20 mouse cellular contexts compared by ENCODE assay signal in the genomic region with DNA sequence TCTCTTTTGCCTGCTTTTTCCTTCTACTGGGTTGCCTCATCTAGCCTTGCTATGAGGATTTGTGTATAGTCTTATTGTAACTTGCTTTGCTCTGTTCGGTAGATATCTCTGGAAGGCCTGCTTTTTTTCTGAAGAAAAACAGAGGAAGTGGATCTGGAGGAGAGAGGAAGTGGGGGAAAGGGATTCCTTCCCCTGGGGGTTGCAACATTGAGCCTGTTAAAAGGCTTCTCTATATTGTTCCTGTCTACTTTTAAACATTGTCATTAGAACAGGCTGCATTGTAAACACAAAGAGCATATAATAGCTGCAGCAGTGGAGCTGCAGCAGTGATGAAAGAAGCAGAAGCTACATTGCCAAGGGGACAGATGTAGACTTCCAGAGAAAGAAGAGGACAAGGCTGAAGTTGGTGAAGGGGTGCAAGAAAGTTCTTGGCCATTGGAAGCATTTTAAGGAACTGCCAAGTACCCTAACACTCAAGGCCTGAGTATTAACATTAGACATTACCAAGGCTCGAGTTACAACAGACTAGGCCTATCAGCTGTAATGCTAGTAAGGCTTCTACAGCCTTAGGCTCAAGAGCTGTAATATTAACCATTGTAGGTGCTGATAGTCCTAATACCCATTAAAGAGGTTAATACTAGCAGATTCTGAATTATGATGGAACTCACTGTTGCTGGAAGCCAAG. TPM values are rescaled to one million over a fixed set of nuclear protein-coding genes. Genes with fewer than 3 reads are reported as not detected.
DNase-seq lines count a peak whose midpoint lies in the region; TF ChIP-seq lines count a peak whose summit lies in the region.
"Had no signal": no experiment of that assay in that cellular context is flagged by ENCODE, and none has a peak within 500 bp of the region (broad histone marks: within the 10 kb centered on the region; RNA-seq: fewer than 3 reads in every experiment).

No protein-coding gene starts in this region.

- peak overlapping the region; percentile 77 for H3K27ac ChIP-seq in bone marrow macrophage, adult 2 months (ENCODE audit: insufficient read depth, low read depth, low read length)
- peak overlapping the region; percentile 15; the same call in 1 of the 2 replicates for H3K27ac ChIP-seq in macrophage
- H3K27ac ChIP-seq: forebrain, embryonic 10.5 days; forebrain, embryonic 13.5 days; heart, embryonic 10.5 days; heart, embryonic 13.5 days; hindbrain, embryonic 14.5 days had no signal

- WGBS in macrophage (ENCODE audit: missing documents) = 37% methylated on average over 2 of the region's 2 CpGs

- H3K4me3 ChIP-seq in bone marrow macrophage, adult 2 months (ENCODE audit: insufficient read depth, low read length) = no peak overlapping the region
- no peak overlapping the region for H3K4me3 ChIP-seq in macrophage (ENCODE audit: inconsistent target)
- H3K4me3 ChIP-seq: forebrain, embryonic 10.5 days; forebrain, embryonic 13.5 days; heart, embryonic 10.5 days; heart, embryonic 13.5 days had no signal

- no peak for TF ChIP-seq CTCF in bone marrow macrophage, adult 2 months (IDR thresholded peaks at IDR 0.05; ENCODE audit: low read depth, low read length)

- H3K79me2 ChIP-seq in macrophage (ENCODE audit: inconsistent target) = no peaks in the 10 kb centered on the region

- peak; percentile 53 for DNase-seq in adipocyte (ENCODE audit: low spot score)
- DNase-seq in spleen, postnatal 14 days (ENCODE audit: low spot score in 2 of 2) = no peak
- no peak for DNase-seq in urinary bladder, postnatal 10 days (ENCODE audit: low spot score)
- DNase-seq in T-cell, adult 2 months (ENCODE audit: low spot score) = no peak
- DNase-seq: adrenal gland, postnatal 14 days; cerebellum, adult 11-12 months; cerebellum, adult 8-10 months; cerebellum, postnatal 10 days; cerebellum, postnatal 36 days; gastrocnemius, postnatal 10 days; gastrocnemius, postnatal 36 days; heart, postnatal 14 days; heart, postnatal 4 days had no signal

- no peak for TF ChIP-seq POLR2A in bone marrow macrophage, adult 2 months (IDR thresholded peaks at IDR 0.05; ENCODE audit: borderline replicate concordance, low read depth, low read length)

- H3K4me1 ChIP-seq in bone marrow macrophage, adult 2 months (ENCODE audit: control insufficient read depth, insufficient read depth, low read length) = peaks cover 3% of the 10 kb centered on the region; the same call in 1 of the 2 replicates
- H3K4me1 ChIP-seq: forebrain, embryonic 10.5 days; forebrain, embryonic 13.5 days; heart, embryonic 10.5 days; heart, embryonic 13.5 days had no signal

- no peaks in the 10 kb centered on the region for H3K36me3 ChIP-seq in macrophage (ENCODE audit: inconsistent target)
- H3K36me3 ChIP-seq: forebrain, embryonic 10.5 days; heart, embryonic 10.5 days; heart, embryonic 13.5 days had no signal

RNA-seq across cellular contexts. Expression of a gene that starts 44.9 kb away (rescaled TPM):
- polyA plus RNA-seq in bone marrow macrophage, adult 2 months (2012; ENCODE audit: insufficient read depth, insufficient read length, missing spikeins) = 4.5 and 5.9 TPM in 2 replicates
- total RNA-seq in macrophage (2018; cell fraction: chromatin; rRNA removed) = 10 to 100 TPM in 18 of 26 experiments, 1 to 10 TPM in 8; 1.2 to 33.6 (median 13.8) TPM
- total RNA-seq in macrophage (2018; cell fraction: cytosol; rRNA removed) = 10 to 100 TPM in 2 of 26 experiments, 1 to 10 TPM in 24; 1.2 to 10.5 (median 4.6) TPM
- total RNA-seq in macrophage (2018; cell fraction: nucleus; rRNA removed) = 10 to 100 TPM in 13 of 26 experiments, 1 to 10 TPM in 13; 3.6 to 39.7 (median 10.2) TPM
- 2.9 to 10.1 TPM (median 4.7 TPM) in 3 replicates for polyA plus RNA-seq in macrophage (2018)
